Mouse (Mus musculus) regulatory T cell (primary cell): Measurements from ENCODE around the gene Elmo1.

Source experiments
- in situ Hi-C: fragments of 300-600 bp; cut with MboI, MseI; formaldehyde crosslinking; loops from one replicate; pipeline ENCODE4 v1.15.1; 2025; ENCODE audit warnings: high pct_unique_total_duplicates

Elmo1 gene

GRCm38 (mm10) chr13:20370036-20370802 is 279.8 kb downstream of the Elmo1 start:
- in situ Hi-C loops: no loop called here

- in situ Hi-C loops: no loop called here
Measured at GRCm38 (mm10) chr13:20371501-20371900, 281.1 kb downstream of the Elmo1 start.

GRCm38 (mm10) chr13:20372335-20372734 is 281.9 kb downstream of the Elmo1 start:
- in situ Hi-C loops: no loop called here

- in situ Hi-C loops: no loop called here
Measured at GRCm38 (mm10) chr13:20378869-20379268, 288.5 kb downstream of the Elmo1 start.

GRCm38 (mm10) chr13:20383875-20384274 is 293.5 kb downstream of the Elmo1 start:
- in situ Hi-C loops: no loop called here

- in situ Hi-C loops: no loop called here
Measured at GRCm38 (mm10) chr13:20384846-20385245, 294.4 kb downstream of the Elmo1 start.

GRCm38 (mm10) chr13:20385423-20385822 is 295.0 kb downstream of the Elmo1 start:
- in situ Hi-C loops: no loop called here

- in situ Hi-C loops: no loop called here
Measured at GRCm38 (mm10) chr13:20386462-20387141, 296.2 kb downstream of the Elmo1 start.

- in situ Hi-C loops: no loop called here
Measured at GRCm38 (mm10) chr13:20392824-20393598, 302.6 kb downstream of the Elmo1 start.

- in situ Hi-C loops: no loop called here
Measured at GRCm38 (mm10) chr13:20397744-20398143, 307.3 kb downstream of the Elmo1 start.

GRCm38 (mm10) chr13:20398311-20398710 is 307.9 kb downstream of the Elmo1 start:
- in situ Hi-C loops: no loop called here

- in situ Hi-C loops: no loop called here
Measured at GRCm38 (mm10) chr13:20404530-20404929, 314.1 kb downstream of the Elmo1 start.

- in situ Hi-C loops: no loop called here
Measured at GRCm38 (mm10) chr13:20406470-20407213, 316.2 kb downstream of the Elmo1 start.

- in situ Hi-C loops: no loop called here
Measured at GRCm38 (mm10) chr13:20410306-20411101, 320.1 kb downstream of the Elmo1 start.

- in situ Hi-C loops: no loop called here
Measured at GRCm38 (mm10) chr13:20416691-20417660, 326.6 kb downstream of the Elmo1 start.

GRCm38 (mm10) chr13:20430998-20431397 is 340.6 kb downstream of the Elmo1 start:
- in situ Hi-C loops: no loop called here

- in situ Hi-C loops: no loop called here
Measured at GRCm38 (mm10) chr13:20433221-20433858, 342.9 kb downstream of the Elmo1 start.

- in situ Hi-C loops: no loop called here
Measured at GRCm38 (mm10) chr13:20434071-20434470, 343.7 kb downstream of the Elmo1 start.

- in situ Hi-C loops: no loop called here
Measured at GRCm38 (mm10) chr13:20439488-20439887, 349.1 kb downstream of the Elmo1 start.
